Mouse (Mus musculus) adrenal gland, adult 18-20 months (tissue): ENCODE data around the gene Lmx1b. TPM values are rescaled to one million over a fixed set of nuclear protein-coding genes. Genes with fewer than 3 reads are reported as not detected.

ENCODE experiments used
- DNase-seq, 2 experiments: peaks; one replicate each; pipeline ENCODE4 v3.0.0; 2021 to 2022; ENCODE audit warnings: low spot score in 2 of 2
- long read RNA-seq, 2 experiments: library from polyadenylated mRNA; stranded (forward); transcript quantifications; one replicate each; pipeline ENCODE4 v2.0.0; 2021
- total RNA-seq, 2 experiments: library from RNA; stranded (reverse); gene quantifications; 1 replicate in 1 of 2; 2 replicates in 1 of 2; pipeline ENCODE4 v1.2.3; 2021

Lmx1b gene
- total RNA-seq, result not detected
- long read RNA-seq, experiment 1, result 0 reads
- long read RNA-seq, experiment 2, result 0 reads

DNA sequence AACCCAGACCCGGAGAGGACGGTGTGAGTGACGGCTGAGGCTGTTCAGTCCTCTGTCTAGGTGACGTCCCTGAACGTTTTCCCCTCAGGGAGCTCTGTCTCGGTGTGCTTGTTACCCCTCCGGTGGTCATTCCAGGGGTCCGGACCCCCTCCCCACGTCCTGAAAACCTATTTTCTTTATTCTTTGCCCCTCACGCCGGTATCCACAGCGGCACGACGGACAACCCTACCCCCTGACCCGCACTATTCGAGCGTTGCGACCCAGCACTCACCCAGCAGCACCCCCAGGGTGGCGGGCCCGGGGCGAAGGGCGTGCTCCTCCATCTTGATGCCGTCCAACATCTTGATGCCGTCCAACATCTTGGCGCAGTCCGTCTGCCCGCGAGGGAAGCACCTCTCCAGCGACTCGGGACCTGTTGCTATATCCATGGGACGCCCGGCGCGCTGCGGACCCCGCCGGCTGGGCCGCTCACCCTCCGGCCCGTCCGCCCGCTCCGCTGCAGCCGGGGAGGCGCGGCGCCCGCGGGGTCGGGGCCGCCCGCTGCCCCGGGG is at the start of gene Lmx1b:
Lmx1b (minus strand) TSS at position 341 of the 551 bp plus-strand sequence.
- DNase-seq, result no peak

DNA sequence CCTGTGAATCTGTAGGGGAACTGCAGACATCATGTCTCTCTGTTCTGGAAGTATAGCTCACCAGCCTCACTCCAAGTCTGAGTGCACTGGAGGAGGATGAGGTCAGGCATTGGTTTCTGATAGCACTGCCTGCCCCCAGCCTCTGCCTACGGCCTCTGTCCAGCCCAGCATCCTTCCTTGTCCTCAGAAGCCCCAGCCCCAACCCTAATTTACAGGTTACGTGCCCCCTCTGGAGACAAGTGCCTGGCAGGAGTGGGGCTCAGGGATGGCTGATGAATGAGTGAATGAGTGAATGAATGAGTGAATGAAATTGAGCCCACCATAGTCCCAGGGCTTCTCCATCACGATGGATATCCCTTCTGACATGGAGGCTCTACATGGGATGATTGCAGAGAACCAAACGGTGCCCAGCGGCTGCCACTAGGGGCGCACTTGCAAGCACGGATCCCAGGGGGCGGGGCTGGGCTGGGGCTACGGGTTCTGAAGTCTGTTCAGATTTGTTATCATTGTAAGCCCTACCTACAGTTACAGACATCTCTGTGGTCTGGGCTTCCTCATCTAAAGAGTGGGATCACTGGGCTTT is 49.7 kb upstream of the Lmx1b start:
- peak in 1 of 2 experiments; percentile 33 for DNase-seq

DNA sequence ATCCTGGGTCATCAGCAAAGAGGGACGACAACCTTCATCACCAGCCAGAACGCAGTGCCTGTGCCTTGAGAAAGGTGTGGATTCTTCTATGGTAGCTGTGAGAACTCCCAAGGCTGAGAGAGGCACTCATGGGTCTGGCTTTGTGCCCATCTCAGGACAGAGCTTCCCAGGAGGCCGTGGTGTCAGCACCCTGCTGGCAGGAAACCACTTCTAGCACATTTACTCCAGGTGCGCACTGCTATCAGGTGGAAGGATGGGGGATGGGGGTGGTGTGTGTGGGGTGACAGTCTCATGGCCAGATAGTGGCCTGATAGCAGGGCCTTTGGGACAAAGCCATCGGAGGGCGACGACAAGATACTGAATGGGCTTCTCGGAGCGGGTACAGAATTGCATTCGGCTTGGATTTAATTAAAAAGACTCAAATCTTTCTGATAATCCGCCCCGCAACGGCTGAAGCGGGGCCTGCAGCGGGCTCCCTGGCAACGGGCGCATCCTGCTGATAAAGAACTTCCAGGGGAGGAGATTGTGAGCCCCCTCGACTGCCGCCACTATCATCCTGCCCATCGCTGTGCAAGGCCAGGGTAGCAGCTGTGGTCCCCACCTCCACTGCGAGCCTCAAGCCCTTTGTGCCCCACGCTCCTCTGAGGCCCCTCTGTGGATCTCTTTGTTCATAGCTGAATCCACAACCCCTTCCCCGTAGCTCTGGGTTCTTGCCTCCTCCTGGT is 49.0 kb upstream of the Lmx1b start:
- no peak for DNase-seq

DNA sequence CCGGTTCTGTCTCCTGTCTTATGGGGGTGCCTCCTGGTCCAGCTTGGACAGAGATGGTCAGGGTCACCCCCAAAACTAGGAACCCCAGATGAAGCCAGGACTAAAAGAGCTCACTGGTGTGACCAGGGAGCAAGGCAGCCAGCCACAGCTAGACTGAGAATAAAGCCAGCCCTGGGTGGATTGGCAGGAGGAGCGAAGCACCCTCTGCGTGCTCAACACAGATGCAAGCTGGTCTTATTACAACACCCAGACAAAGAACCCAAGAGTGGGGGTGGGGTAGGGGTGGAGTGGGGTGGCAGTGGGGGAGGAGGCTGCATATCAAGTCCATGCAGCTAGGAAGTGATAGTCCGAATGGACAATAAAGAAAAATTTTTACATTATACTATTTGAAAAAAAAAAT is 43.3 kb upstream of the Lmx1b start:
- DNase-seq, result no peak

DNA sequence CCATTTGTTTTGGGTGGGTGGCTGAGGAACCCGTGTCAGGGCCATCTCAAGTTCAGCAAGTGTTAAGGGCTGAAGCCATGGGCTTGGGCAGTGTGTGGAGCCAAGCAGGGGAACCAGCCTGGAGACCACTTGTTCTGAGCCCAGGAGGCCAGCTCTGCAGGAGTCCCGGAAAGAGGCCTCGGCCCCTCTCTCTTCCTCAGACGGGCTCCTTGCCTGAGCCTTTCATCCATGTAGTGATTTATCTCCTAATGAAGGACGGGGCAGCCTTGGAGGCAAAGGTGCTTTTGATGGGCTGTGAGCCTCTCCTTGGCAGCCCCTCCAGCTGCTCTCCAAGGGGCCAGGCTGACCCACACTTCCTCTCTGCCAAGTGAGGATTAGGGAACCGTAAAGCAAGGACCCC is 42.8 kb upstream of the Lmx1b start:
- DNase-seq, result no peak

DNA sequence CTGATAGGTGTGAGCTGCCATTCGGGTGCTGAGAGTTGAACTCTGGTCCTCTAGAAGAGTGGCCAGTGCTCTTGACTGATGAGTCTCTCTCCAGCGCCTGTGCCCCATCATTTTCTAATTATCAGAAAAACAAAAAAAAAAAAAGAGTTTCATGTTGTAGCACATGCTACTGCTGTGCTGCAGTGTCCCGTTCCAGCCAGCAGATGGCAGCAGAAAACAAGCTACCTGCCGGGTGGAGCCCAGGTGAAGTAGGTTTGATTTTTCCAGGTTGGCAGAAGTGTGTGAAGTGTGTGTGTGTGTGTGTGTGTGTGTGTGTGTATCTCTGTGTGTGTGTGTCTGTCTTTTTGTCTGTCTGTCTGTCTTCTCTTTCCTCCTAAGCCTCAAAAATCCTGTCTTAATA is 41.9 kb upstream of the Lmx1b start:
- DNase-seq, result peak; percentile 70 to 72

DNA sequence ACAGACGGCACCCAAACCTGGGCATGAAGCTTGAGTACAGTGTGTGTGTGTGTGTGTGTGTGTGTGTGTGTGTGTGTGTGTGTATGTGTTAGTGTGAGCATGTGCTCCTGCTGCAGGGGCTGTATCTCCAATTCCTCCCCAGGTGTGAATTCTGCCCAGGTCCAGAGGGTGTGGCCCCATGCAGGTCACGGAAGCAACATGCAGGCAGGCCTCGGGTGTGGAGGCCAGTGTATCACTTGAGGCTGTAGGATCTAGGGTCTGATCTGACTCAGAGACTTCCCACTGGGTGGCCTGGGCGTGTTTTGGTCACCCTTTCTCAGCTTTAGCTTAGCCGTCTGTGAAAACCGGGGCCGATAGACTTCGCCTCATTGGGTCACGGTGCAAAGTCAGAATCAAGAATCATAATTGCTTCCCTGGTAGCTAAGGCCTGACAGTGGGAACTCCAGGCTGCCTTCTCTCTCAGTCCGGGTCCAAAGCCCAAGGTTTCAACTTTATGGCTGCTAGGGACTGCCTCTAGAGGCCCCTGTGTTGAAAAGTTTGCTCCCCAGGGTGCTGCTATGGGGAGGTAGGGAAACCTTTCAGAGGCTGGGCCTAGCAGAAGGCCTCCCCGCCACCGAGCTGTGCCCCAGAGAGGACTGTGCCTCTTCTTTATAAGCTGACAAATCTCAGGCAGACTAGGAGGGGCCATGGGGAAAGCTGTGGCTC is 38.8 kb upstream of the Lmx1b start:
- no peak for DNase-seq

DNA sequence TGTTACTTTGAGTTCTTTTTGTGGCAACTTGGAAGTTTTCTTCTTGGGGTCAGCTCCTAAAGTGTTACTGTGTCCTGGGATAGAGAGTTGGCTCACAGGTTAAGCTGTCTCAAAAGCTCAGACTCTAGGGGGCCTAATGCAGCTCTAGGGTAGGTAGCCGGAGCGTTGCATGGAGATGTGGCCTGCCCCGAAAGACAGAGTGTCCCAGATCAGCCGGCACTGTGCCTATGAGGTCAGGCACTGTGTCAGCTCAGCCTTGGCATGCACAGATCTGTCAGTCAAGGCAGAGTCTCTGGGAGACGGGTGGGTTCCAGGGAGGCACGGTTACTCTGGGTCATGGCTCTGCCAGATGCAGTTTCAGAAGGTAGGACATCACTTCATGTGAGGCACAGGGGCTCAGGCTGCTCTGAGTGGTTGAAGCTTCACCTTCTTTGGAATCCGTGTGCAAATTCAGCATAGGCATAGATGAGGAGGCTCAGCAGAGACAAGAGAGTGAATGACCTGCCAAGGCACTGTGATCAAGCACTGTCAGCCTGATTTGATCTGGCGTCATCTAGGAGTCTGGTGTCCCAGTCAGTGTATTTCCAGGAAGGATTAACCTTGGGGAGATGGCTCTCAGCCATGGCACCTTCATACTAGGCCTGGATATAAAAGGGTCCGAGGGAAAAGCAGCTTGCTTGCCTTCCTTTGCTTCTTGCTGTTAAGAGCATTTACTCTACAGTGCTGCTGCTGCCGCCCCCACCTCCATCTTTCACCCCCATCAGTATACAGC is 32.6 kb upstream of the Lmx1b start:
- peak in 1 of 2 experiments; percentile 17 for DNase-seq

DNA sequence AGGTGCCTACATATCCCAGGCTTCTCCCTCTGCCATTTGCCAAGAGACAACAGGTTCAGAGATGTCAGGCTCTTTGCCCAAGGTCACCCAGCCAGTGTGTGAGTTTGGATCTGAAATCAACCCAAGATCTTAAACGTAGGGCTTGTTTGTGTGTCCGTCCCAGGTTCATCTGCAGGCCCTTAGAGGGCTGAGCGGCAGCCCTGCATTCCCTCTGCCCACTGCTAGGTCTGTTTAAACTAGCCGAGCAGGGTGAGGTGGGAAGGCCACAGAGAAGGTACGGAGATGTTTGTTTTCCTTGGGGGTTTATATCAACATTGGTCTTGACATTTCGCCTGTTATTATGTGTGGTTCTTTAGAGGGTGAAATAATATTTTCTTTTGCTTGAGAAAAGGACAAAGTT is 28.4 kb upstream of the Lmx1b start:
- no peak for DNase-seq

DNA sequence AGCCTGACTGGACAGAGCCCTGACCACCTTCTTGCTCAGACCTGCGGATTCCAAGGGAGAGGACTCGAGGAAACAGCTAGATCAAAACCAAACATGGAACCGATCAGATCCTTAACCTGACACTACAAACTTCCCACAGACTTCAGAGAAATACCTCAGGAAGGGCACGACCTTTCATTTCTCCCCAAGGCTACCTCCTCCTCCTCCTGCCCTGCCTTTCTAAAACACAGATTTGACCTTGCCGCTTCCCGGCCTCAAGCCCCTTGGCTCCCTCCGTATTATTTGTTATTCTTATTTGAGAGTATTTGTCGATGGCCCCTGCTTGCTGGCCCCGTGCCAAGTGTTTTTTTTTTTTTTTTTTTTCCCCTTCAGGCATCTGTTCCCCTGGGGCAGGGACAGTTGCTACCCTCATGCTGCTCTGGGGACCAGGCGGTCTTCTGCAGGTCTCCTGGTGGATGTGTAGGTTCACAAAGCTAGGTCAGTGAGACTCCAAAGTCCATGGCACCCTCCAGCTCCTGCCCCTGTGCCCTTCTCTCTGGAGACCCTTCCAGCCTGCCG is 26.2 kb upstream of the Lmx1b start:
- no peak for DNase-seq

DNA sequence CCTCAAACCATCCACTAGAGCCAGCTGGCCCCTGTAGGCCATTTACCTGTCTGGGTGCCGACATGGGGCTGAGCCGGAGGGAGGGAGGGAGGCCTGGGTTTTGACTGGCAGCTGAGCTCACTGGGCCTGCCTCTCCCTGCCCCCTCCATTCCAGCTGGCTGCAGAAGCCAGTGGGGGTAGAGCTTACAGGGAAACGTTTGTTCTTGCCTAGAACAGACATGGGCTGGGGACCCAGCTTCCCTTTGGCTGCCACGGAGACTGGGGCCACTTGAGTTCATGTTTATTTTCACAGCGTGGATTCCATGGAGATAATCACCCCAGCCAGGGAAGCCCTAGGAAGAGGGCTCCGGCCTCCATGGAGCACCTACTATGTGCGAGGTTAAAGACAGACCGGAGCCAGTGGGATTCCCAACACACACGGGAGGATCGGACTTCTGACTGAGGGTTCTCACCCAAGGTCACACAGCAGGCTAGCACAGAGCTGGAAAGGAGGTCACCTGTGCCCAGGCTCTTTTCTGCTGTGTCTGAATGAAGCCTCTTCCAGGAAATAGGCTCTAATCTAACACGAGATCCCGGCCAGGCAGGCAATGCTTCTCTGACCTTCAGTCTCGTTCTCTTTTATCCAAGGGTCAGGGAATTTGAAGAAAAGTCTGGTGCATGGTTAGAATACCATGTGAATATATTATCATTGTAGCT is 25.2 kb upstream of the Lmx1b start:
- no peak for DNase-seq

DNA sequence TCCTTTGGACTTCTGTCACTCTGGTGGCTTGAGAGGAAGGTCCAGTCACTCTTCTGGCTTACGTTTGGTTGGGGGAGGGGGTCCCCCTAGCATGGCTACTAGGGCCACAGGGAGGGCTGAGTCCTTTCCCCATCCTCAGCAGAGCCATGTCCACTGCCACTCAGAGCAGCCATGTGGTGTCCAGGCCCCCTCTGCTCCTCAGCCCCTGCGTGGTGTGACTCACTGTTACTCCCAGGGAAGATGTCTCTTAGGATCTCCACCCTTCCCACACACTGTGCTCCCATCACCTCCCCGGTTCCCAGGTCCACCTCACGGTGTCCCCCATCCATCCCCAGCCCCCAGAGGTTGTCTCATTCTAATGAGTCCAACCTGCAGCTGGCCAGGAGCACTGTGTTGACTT is 24.4 kb upstream of the Lmx1b start:
- DNase-seq, result no peak

DNA sequence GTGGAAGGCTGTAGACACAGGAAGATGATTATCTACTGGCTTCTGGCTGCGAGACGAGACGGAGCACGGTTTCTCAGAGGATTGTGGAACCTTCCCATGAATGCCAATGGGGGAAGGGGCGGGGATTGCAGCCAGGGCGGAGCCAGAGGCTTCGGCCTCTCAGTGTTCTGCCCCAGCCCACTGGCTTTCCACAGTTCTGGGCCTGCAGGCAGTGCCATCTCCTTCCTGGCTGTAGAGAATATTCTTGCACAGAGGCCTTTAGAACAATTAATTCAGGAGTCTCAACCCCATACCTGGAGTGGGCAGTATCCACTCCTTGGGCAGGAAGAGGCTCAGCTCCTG is 18.9 kb upstream of the Lmx1b start:
- no peak for DNase-seq

DNA sequence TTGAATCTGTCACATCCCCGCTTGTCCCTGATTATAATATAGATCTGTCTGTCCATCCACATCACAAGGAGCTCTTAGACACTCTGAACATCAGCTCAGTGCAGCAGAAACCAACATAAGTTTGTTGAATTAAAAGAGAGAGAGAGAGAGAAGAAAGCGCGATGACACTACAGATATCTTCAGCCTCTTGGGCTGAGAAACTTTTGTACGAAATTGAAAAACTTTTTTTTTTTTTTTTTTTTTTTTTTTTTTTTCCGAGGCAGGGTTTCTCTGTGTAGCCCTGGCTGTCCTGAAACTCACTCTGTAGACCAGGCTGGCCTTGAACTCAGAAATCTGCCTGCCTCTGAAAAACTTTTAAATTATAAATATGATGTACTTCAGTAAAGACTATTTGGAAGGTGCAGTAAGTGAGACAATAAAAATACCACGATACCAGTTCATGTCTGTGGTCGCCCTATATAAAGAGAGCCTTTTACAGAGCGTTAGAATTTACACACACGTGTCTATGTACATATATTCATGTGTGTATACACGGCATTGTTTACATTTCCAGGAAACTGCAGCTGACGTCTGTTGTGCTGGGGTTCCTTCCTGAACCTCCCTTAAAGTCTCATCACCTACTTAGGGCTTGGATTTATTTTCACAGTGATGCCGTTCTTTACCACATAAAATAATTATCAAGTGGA is 18.4 kb upstream of the Lmx1b start:
- no peak for DNase-seq

DNA sequence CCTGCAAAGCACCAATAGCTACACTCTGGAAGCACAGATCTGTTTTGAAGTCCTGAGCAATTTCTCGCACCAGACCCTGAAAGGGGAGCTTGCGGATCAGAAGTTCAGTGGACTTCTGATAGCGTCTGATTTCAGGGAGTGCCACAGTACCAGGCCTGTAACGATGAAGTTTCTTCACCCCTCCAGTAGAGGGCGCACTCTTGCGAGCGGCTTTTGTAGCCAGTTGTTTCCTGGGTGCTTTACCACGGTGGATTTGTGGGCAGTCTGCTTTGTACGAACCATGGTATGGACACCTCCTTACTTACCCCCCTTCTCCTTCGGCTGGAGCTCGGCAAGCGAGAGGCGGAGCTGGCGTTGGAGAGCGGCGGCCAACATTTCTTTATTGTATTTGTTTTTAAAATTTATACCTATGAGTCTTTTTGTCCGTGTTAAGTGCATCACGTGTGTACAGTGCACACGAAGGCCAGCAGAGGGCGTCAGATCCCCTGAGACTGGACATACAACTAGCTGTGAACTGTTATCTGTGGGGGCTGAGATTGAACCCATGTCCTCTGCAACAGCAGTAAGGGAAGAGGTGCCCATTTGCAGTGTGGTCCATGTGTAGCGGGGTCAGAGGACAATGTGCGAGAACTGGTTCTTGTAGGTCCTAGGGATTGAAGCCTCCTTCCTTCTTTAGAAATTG is 12.3 kb upstream of the Lmx1b start:
- DNase-seq, result no peak

DNA sequence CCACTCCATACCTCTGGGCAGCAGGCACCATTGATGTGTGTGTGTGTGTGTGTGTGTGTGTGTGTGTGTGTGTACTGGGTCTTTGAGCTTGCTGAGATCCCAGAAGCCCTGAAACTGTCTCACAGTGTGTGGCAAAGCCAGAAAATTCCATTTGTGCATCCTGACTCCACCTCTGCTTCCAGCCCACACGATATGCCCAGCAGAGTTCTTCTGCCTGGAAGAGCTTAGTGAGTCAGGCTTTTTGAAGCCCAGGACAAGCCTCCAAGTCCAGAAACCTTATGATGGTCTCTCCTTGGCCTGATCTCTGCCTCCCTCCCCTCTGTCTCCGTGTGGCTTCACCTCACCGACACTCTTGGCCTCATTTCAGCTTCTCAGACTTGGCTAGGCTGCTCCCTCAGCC is 9.1 kb upstream of the Lmx1b start:
- DNase-seq, result no peak

DNA sequence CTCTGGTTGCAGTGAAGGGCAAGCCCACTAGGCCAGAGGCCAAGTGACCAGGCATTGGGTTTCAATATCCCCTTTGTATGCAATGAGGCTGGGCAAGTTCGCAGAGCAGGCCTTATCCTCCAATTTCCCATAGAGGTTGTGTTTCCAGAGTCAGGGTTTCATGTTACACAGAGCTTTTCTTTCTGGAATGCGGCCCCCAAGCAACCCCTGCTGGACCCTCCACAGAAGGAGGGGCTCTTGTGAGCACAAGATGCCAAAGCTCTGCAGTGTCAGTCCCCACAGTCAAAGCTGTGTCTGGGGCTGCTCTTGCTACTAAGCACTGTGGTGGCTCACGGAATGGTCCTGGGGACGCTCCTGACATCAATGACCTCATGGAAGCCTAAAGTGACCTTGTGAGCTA is 8.6 kb upstream of the Lmx1b start:
- DNase-seq, result no peak

DNA sequence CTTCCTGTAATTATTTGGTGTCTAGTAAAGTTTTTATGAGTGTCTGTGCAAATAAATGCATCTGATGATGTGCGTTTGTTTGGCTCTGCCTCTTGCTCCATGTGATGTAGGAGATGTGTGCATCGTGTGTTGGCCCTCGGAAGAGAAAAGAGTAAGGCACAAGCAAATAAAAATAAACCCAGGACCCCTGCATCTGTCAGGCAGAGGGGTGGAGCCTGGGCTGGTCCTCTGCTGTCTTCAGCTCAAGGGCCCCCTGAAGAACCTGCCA is 5.9 kb upstream of the Lmx1b start:
- DNase-seq, result no peak

DNA sequence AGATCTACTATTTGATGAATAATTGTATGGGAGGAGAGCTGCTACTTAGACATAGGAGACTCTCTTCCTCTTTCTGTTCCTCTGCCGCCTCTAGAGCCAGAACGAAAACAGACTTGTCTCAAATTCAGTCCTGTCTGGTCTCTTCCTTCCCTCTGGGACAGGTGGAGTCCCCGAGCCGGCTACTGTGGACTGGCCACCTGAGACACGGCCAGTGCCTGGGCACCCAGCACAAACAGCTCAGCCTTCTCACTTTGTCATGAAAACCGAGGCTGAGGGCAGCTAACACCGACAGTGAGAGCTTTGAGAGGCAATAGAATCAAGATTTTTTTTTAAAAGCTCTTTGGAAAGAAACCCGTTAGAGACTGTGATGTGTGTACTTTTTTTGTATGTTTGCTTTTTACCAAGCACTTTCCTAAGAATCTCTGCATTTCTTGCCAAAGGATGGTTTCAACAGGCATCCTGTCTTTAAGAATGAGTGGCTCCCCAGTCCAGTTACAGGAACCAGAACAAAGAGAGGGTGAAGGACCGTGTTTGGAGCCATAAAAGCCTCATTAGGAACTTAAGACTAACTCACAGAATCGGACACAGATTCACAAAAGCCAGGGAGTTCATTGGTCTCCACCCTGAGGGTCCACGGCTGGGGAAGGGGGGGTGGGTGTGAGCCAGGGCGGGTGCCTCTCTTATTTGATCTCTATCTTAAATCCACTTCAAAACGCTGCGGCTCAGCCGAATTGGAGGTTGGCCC is 5.4 kb upstream of the Lmx1b start:
- no peak for DNase-seq
